ENCODE assay signal across 8 mouse cellular contexts in genomic region chr3:135521963-135522362, GRCm38 (mm10). TPM values are rescaled to one million over a fixed set of nuclear protein-coding genes. Genes with fewer than 3 reads are reported as not detected.
DNase-seq lines count a peak whose midpoint lies in the region; ATAC-seq lines count a peak whose summit lies in the region.

No protein-coding gene starts in this region.

- peak overlapping the region; percentile 79 for H3K27ac ChIP-seq in kidney, embryonic 16.5 days (ENCODE audit: low read length)
- H3K27ac ChIP-seq in midbrain, embryonic 11.5 days (ENCODE audit: low read depth, low read length), result no peak overlapping the region

- peak; percentile 46; the same call in 1 of the 2 replicates for ATAC-seq in kidney, embryonic 16.5 days (ENCODE audit: low FRiP score, low TSS enrichment)
- no peak for ATAC-seq in midbrain, embryonic 11.5 days (ENCODE audit: low FRiP score)

- 0 out of 2 replicates have a peak overlapping the region, but pooled peaks have one; percentile 15 for H3K4me2 ChIP-seq in kidney, embryonic 16.5 days (replicated peaks; ENCODE audit: low read depth, low read length)
- H3K4me2 ChIP-seq in midbrain, embryonic 11.5 days, result no peak overlapping the region

- 39% methylated on average over 4 of the region's 4 CpGs for WGBS in kidney, embryonic 16.5 days
- WGBS in midbrain, embryonic 11.5 days, result 69% methylated on average over 4 of the region's 4 CpGs

- H3K9ac ChIP-seq in kidney, embryonic 16.5 days (replicated peaks; ENCODE audit: low read length), result no peak overlapping the region; the same call in 1 of the 2 replicates
- H3K9ac ChIP-seq in midbrain, embryonic 11.5 days (ENCODE audit: low read length), result no peak overlapping the region

- no peaks in the 10 kb centered on the region for H3K9me3 ChIP-seq in kidney, embryonic 16.5 days (ENCODE audit: low read length)
- H3K9me3 ChIP-seq in midbrain, embryonic 11.5 days (ENCODE audit: control insufficient read depth, low read length), result no peaks in the 10 kb centered on the region

- no peaks in the 10 kb centered on the region for H3K27me3 ChIP-seq in kidney, embryonic 16.5 days (ENCODE audit: insufficient read depth, low read length)
- H3K27me3 ChIP-seq in midbrain, embryonic 11.5 days (ENCODE audit: control insufficient read depth, insufficient read depth, low read length), result no peaks in the 10 kb centered on the region

- no peaks in the 10 kb centered on the region for H3K36me3 ChIP-seq in kidney, embryonic 16.5 days (ENCODE audit: insufficient read depth, low read length)
- H3K36me3 ChIP-seq in midbrain, embryonic 11.5 days (ENCODE audit: control insufficient read depth, insufficient read depth, low read length), result no peaks in the 10 kb centered on the region

- DNase-seq in 3T3-L1 (ENCODE audit: low read depth, low spot score), result peak; percentile 94
- DNase-seq in adrenal gland, postnatal 14 days, result peak; percentile 83
- DNase-seq in heart, adult 11 months, result peak; percentile 99
- peak; percentile 94 for DNase-seq in lung, postnatal 36 days
- no peak for DNase-seq in layer of hippocampus, adult 11-12 months (ENCODE audit: low spot score)
- no peak for DNase-seq in midbrain, embryonic 11.5 days (ENCODE audit: low spot score, missing footprints)
- no peak for DNase-seq in right cerebral cortex, postnatal 36 days (ENCODE audit: low spot score in 2 of 2)

- no peak overlapping the region for H3K4me3 ChIP-seq in kidney, embryonic 16.5 days (ENCODE audit: low read length)
- H3K4me3 ChIP-seq in midbrain, embryonic 11.5 days (ENCODE audit: low read depth, low read length), result no peak overlapping the region

- H3K4me1 ChIP-seq in kidney, embryonic 16.5 days (ENCODE audit: insufficient read depth, low read length), result peaks cover 19% of the 10 kb centered on the region
- 0 out of 2 replicates have a peak, but pooled peaks cover 2% of the 10 kb centered on the region for H3K4me1 ChIP-seq in midbrain, embryonic 11.5 days (ENCODE audit: control insufficient read depth, insufficient read depth, low read length)

RNA-seq across cellular contexts. Expression of gene Manba, which starts 36.6 kb away (rescaled TPM):
- 11.9 and 16.2 TPM in 2 replicates for total RNA-seq in adrenal gland, postnatal 14 days (2021)
- 36.5 and 39.6 TPM in 2 replicates for polyA plus RNA-seq in kidney, embryonic 16.5 days (2015; fragmentation: Nextera tagmentation; extraction: Ambion mirVana)
- polyA plus RNA-seq in midbrain, embryonic 11.5 days (2014; fragmentation: Nextera tagmentation; extraction: Ambion mirVana), result 4.4 and 5.8 TPM in 2 replicates

Comparison
In these comparisons a context has a peak if more than half of its experiments do, and no peak if none do; other contexts are left out.
1. DNase-seq: peak in 3T3-L1 (single experiment), adrenal gland, postnatal 14 days (single experiment), heart, adult 11 months (single experiment) and lung, postnatal 36 days (single experiment); none in layer of hippocampus, adult 11-12 months (single experiment), midbrain, embryonic 11.5 days (single experiment) and right cerebral cortex, postnatal 36 days (0 of 2).